Mouse (Mus musculus) ES-E14 (cell line): ENCODE results near the gene Cul5. TPM values are rescaled to one million over a fixed set of nuclear protein-coding genes. Genes with fewer than 3 reads are reported as not detected.
A peak's percentile ranks its signal among the peaks of the same experiment; 100 is the strongest.

Experiments
- DNase-seq: peaks from one replicate; pipeline ENCODE4 v3.0.0-alpha.2; 2013; ENCODE audit warnings: low read depth, low spot score
- H3K27ac ChIP-seq: 2 replicates; pipeline ENCODE4 v1.5.1; 2012; ENCODE audit warnings: low read depth, mild to moderate bottlenecking, low read length, moderate library complexity, mixed read lengths; ENCODE audit not compliant: poor library complexity, insufficient read depth, severe bottlenecking
- H3K36me3 ChIP-seq: 2 replicates; pipeline ENCODE4 v1.6.1; 2012; ENCODE audit warnings: mild to moderate bottlenecking, low read length, moderate library complexity, mixed read lengths; ENCODE audit not compliant: control insufficient read depth, poor library complexity, insufficient read depth, severe bottlenecking
- H3K4me1 ChIP-seq, 2 experiments: fragments of 150-350 bp in 1 of 2; sonication (generic) in 1 of 2; 2 replicates each; pipeline ENCODE4 v1.6.1; 2012; ENCODE audit warnings: low read length in 2 of 2, mild to moderate bottlenecking in 1 of 2, mixed read lengths in 1 of 2; ENCODE audit not compliant: control insufficient read depth in 2 of 2, insufficient read depth in 2 of 2, poor library complexity in 1 of 2
- H3K4me3 ChIP-seq, 2 experiments: fragments of 150-350 bp in 1 of 2; sonication (generic) in 1 of 2; 2 replicates each; pipeline ENCODE4 v1.5.1; 2012; ENCODE audit warnings: low read length in 2 of 2, low read depth in 1 of 2, mild to moderate bottlenecking in 1 of 2, mixed read lengths in 1 of 2; ENCODE audit not compliant: insufficient read depth in 1 of 2, poor library complexity in 1 of 2, severe bottlenecking in 1 of 2
- H3K9ac ChIP-seq: 2 replicates; pipeline ENCODE4 v1.6.1; 2012; ENCODE audit warnings: low read depth, mild to moderate bottlenecking, low read length, mixed read lengths; ENCODE audit not compliant: poor library complexity, insufficient read depth, severe bottlenecking
- H3K9me3 ChIP-seq: fragments of 150-350 bp; sonication (generic); 2 replicates; pipeline ENCODE4 v1.6.1; 2012; ENCODE audit warnings: low read depth, mild to moderate bottlenecking, low read length; ENCODE audit not compliant: control insufficient read depth, insufficient read depth
- CHD2 ChIP-seq: IDR thresholded peaks from 2 replicates; pipeline ENCODE4 v1.6.1; 2014; ENCODE audit warnings: mild to moderate bottlenecking, low read depth, low read length, inconsistent platforms
- HCFC1 ChIP-seq: IDR thresholded peaks from 2 replicates; pipeline ENCODE4 v1.6.1; 2012; ENCODE audit warnings: low read length, inconsistent platforms, borderline replicate concordance; ENCODE audit not compliant: insufficient read depth
- MAFK ChIP-seq: IDR thresholded peaks from 2 replicates; pipeline ENCODE4 v1.6.1; 2014; ENCODE audit warnings: mild to moderate bottlenecking, low read depth, low read length, inconsistent platforms; ENCODE audit not compliant: insufficient read depth
- ZC3H11A ChIP-seq: IDR thresholded peaks from 2 replicates; pipeline ENCODE4 v1.6.1; 2012; ENCODE audit warnings: low read depth, mild to moderate bottlenecking, inconsistent platforms, low read length, borderline replicate concordance
- ZNF384 ChIP-seq: IDR thresholded peaks from 2 replicates; pipeline ENCODE4 v1.6.1; 2012; ENCODE audit warnings: low read depth, low read length, inconsistent platforms
- in situ Hi-C, 2 experiments: fragments of 600-800 bp; cut with MboI; formaldehyde crosslinking; loops; one replicate each; pipeline ENCODE4 v1.15.1; 2025; ENCODE audit warnings: low sequenced_read_pairs in 2 of 2, inconsistent platforms in 1 of 2; ENCODE audit not compliant: unreplicated experiment in 2 of 2
- total RNA-seq: library from RNA; depleted of rRNA; stranded (reverse); fragments of 300-350 nt; gene quantifications from 2 replicates; pipeline ENCODE4 v1.2.3, GENCODE M21; 2012

Cul5 gene
- total RNA-seq, 1 experiment = 42.6 TPM

GRCm38 (mm10) chr9:53609968-53610781, 59.6 kb downstream of the Cul5 start, which contains the start of gene Acat1:
Gene Acat1, minus strand, starts transcription at chr9:53610382.
- TF ChIP-seq ZC3H11A (no peak), ZNF384 (peak; percentile 99), MAFK (no peak)
- no peak within 1 kb of the TSS for H3K27ac ChIP-seq

DNA sequence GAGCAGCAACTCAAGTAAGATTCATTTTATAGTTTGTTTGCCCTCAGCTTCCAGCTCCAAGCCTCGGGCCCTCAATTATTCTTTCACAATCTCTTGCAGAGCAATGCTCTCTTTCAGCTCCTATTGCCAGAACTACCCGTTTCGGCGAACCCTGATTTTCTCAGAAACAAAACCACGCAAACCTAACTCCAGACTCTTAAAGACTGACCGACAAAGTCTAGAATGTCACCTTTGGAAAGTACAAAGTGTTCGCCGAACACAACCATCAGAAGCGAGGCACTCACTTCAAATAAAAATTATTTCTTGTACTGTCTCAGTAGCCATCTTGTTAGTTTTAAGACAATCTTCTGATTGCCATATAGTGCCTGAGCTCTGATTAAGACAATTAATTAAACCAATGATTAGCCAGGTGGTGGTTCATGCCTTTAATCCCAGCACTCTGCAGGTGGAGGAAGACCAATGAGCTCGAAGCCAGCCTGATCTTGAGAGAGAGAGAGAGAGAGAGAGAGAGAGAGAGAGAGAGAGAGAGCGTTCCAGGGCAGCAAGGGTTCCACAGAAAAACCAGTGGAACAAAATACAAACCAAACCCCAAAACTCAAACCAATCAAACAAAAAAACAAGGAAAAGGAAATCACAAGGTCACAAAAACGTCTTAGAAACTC, 60.4 kb downstream of the Cul5 start:
- Histone ChIP-seq H3K27ac (no peak overlapping the region), H3K36me3 (no peaks in the 10 kb centered on the region), H3K4me1 (peaks cover 0 to 3% of the 10 kb centered on the region in 2 experiments; a peak in 1 of 4 replicates), H3K9ac (peak overlapping the region; percentile 75; the same call in 1 of the 2 replicates), H3K9me3 (no peaks in the 10 kb centered on the region), H3K4me3 (peak overlapping the region; percentile 64 to 71; a peak in 3 of 4 replicates)
- DNase-seq = no peak
- in situ Hi-C loops = no loop called here
- TF ChIP-seq ZC3H11A (no peak), HCFC1 (no peak)

More at GRCm38 (mm10) chr9:53609968-53610781, 59.6 kb downstream of the Cul5 start, which contains the start of gene Acat1:
- H3K4me1 ChIP-seq = peaks cover 0 to 3% of the 10 kb centered on the region in 2 experiments; a peak in 1 of 4 replicates
- no peaks in the 10 kb centered on the region for H3K9me3 ChIP-seq
- H3K9ac ChIP-seq = peak within 1 kb of the TSS; percentile 75
- H3K4me3 ChIP-seq = peak within 1 kb of the TSS; percentile 64 to 71
- in situ Hi-C loops = no loop called here
- no peaks in the 10 kb centered on the region for H3K36me3 ChIP-seq
- peak; percentile 62 for DNase-seq

GRCm38 (mm10) chr9:53607816-53608215, 62.0 kb downstream of the Cul5 start:
- no peak for TF ChIP-seq CHD2
- no peak overlapping the region for H3K9ac ChIP-seq
- in situ Hi-C loops = no loop called here
- H3K4me3 ChIP-seq = no peak overlapping the region
- H3K4me1 ChIP-seq = peaks cover 0 to 3% of the 10 kb centered on the region in 2 experiments; a peak in 1 of 4 replicates
- no peaks in the 10 kb centered on the region for H3K9me3 ChIP-seq
- H3K27ac ChIP-seq = no peak overlapping the region
- DNase-seq = no peak
- H3K36me3 ChIP-seq = no peaks in the 10 kb centered on the region

DNA sequence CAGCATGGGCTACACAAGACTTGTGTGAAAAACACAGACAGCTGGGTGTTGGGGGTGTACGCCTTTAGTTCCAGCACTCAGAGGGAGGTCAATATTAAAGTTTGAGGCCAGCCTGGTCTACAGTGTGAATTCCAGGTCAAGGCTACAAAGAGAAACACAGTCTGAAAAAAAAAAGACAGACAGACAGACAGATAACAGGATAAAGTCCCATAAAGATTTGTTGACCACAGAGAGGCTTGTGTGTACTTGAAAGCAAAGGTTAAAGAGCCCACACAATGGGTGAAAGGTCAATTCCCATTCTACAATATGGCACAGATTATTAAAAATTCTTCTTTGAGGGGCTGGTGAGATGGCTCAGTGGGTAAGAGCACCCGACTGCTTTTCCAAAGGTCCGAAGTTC, 62.6 kb downstream of the Cul5 start:
- TF ChIP-seq HCFC1 (no peak), ZC3H11A (no peak), ZNF384 (no peak), MAFK (no peak), CHD2 (no peak)
- no peak for DNase-seq
- H3K27ac ChIP-seq = no peak overlapping the region
- no peaks in the 10 kb centered on the region for H3K9me3 ChIP-seq
- H3K9ac ChIP-seq = no peak overlapping the region
- in situ Hi-C loops = no loop called here
- no peak overlapping the region for H3K4me3 ChIP-seq
- peaks cover 0 to 3% of the 10 kb centered on the region in 2 experiments; a peak in 1 of 4 replicates for H3K4me1 ChIP-seq
- no peaks in the 10 kb centered on the region for H3K36me3 ChIP-seq

DNA sequence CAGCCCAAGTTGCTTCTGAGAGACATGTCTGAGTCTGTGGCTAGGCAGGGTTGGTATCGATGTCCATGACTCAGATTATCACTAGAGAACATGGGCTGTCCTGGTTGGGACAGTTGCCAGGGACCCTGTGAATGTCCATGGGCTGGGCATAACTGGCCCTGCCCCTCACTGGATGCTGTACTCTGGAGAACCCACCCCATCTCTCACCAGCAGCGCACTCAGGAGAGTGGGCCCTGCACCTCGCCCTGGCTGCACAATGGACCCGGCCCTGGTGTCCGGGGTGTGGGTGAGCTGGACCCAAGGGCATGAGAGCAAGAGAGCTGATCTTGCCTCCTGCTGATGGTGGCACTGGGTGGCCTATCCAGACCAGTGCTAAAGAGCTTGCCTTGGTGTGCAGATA, 64.9 kb downstream of the Cul5 start:
- Histone ChIP-seq H3K36me3 (no peaks in the 10 kb centered on the region), H3K27ac (no peak overlapping the region; the same call in 1 of the 2 replicates), H3K9me3 (no peaks in the 10 kb centered on the region), H3K4me1 (peaks cover 0 to 2% of the 10 kb centered on the region in 2 experiments; a peak in 1 of 4 replicates), H3K4me3 (no peak overlapping the region), H3K9ac (no peak overlapping the region)
- in situ Hi-C loops = no loop called here
- TF ChIP-seq HCFC1 (no peak), ZC3H11A (no peak), MAFK (no peak), CHD2 (no peak), ZNF384 (no peak)
- no peak for DNase-seq
